Mouse (Mus musculus): Measurements from ENCODE around the gene Gm20388. TPM values are rescaled to one million over a fixed set of nuclear protein-coding genes. Genes with fewer than 3 reads are reported as not detected.
"Not testable (repeated sequence)": the region's sequence is repeated elsewhere in the genome, so short reads cannot be mapped to it uniquely, and the experiment has no call there.

The Gm20388 gene
- polyA plus RNA-seq, 1 experiment from 2014 or later: not detected

DNA sequence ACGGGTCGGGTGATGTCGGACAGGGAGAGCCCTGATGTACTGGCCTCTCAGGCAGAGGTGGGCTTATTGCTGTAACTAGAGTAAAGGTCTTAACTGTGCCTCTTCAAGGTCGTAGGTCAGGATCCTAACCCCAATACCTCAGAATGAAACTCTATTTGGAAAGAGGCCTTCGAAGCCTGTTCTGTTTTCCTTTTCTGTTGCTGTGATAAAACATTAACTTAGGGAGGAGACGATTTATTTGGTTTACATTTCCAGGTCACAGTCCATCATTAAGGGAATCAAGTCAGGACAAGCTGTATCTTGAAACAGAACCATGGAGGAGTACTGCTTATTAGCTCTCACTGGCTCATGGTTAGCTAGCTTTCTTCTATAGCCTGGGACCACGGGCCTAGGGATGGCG lies 4242.1 kb downstream of the Gm20388 start:
- H3K9ac ChIP-seq (replicated peaks): no peak overlapping the region
- H3K27me3 ChIP-seq: no peaks in the 10 kb centered on the region
- no peak overlapping the region for H3K27ac ChIP-seq (replicated peaks)
- H3K4me1 ChIP-seq: no peaks in the 10 kb centered on the region
- no peak overlapping the region for H3K4me3 ChIP-seq
- no peak for ATAC-seq (replicated peaks)
- no peaks in the 10 kb centered on the region for H3K36me3 ChIP-seq
- no peak overlapping the region for H3K4me2 ChIP-seq (replicated peaks)
- WGBS: 93% methylated on average over 8 of the region's 8 CpGs
- H3K9me3 ChIP-seq: no peaks in the 10 kb centered on the region

GRCm38 (mm10) chr8:124156324-124156723 lies 4245.7 kb downstream of the Gm20388 start:
- no peaks in the 10 kb centered on the region for H3K4me1 ChIP-seq
- ATAC-seq (replicated peaks): no peak
- H3K4me3 ChIP-seq: no peak overlapping the region
- no peaks in the 10 kb centered on the region for H3K36me3 ChIP-seq
- H3K9ac ChIP-seq (replicated peaks): no peak overlapping the region
- H3K4me2 ChIP-seq (replicated peaks): no peak overlapping the region
- 82% methylated on average over 7 of the region's 7 CpGs for WGBS
- no peaks in the 10 kb centered on the region for H3K9me3 ChIP-seq
- no peaks in the 10 kb centered on the region for H3K27me3 ChIP-seq
- H3K27ac ChIP-seq (replicated peaks): no peak overlapping the region

GRCm38 (mm10) chr8:124161683-124162082 lies 4251.0 kb downstream of the Gm20388 start:
- ATAC-seq (replicated peaks): no peak
- no peaks in the 10 kb centered on the region for H3K4me1 ChIP-seq

GRCm38 (mm10) chr8:124163258-124163657 lies 4252.6 kb downstream of the Gm20388 start:
- Histone ChIP-seq H3K9ac (replicated peaks) (no peak overlapping the region), H3K4me2 (replicated peaks) (no peak overlapping the region), H3K27ac (replicated peaks) (no peak overlapping the region), H3K27me3 (no peaks in the 10 kb centered on the region), H3K36me3 (no peaks in the 10 kb centered on the region), H3K4me1 (no peaks in the 10 kb centered on the region), H3K9me3 (no peaks in the 10 kb centered on the region), H3K4me3 (no peak overlapping the region)
- no peak for ATAC-seq (replicated peaks)
- 87% methylated on average over 5 of the region's 5 CpGs for WGBS

More at GRCm38 (mm10) chr8:124161683-124162082, 4251.0 kb downstream of the Gm20388 start:
- no peaks in the 10 kb centered on the region for H3K36me3 ChIP-seq
- no peaks in the 10 kb centered on the region for H3K9me3 ChIP-seq
- no peak overlapping the region for H3K4me2 ChIP-seq (replicated peaks)
- no peak overlapping the region for H3K27ac ChIP-seq (replicated peaks)
- WGBS: 88% methylated on average over 5 of the region's 5 CpGs
- H3K27me3 ChIP-seq: no peaks in the 10 kb centered on the region
- no peak overlapping the region for H3K4me3 ChIP-seq
- no peak overlapping the region for H3K9ac ChIP-seq (replicated peaks)

DNA sequence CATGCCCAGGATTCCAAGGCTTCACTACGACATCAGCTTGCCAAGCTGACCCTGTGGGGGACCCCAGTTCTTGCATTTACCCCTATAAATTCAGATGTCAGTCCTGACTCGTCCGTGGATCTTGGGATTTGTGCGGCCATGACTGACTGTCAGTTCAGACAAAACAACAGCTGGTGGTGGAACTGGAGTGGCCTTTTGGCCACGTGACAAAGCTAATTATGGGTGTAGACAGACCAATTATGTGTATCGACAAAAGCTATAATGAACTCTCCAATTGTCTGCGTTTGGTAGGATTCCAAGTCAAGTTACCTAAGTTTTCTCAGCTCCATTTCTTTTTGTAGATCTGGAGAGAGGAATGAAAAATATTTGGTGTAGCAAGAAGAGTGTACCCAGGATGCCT lies 4259.1 kb downstream of the Gm20388 start:
- H3K4me1 ChIP-seq: peaks cover 41% of the 10 kb centered on the region
- no peak overlapping the region for H3K9ac ChIP-seq (replicated peaks)
- no peaks in the 10 kb centered on the region for H3K27me3 ChIP-seq
- H3K4me3 ChIP-seq: no peak overlapping the region
- H3K4me2 ChIP-seq (replicated peaks): no peak overlapping the region
- no peak overlapping the region for H3K27ac ChIP-seq (replicated peaks)
- 16% methylated on average over 7 of the region's 7 CpGs for WGBS
- no peaks in the 10 kb centered on the region for H3K36me3 ChIP-seq
- no peaks in the 10 kb centered on the region for H3K9me3 ChIP-seq
- 0 out of 2 replicates have a peak, but pooled peaks have one; percentile 44 for ATAC-seq (replicated peaks)

DNA sequence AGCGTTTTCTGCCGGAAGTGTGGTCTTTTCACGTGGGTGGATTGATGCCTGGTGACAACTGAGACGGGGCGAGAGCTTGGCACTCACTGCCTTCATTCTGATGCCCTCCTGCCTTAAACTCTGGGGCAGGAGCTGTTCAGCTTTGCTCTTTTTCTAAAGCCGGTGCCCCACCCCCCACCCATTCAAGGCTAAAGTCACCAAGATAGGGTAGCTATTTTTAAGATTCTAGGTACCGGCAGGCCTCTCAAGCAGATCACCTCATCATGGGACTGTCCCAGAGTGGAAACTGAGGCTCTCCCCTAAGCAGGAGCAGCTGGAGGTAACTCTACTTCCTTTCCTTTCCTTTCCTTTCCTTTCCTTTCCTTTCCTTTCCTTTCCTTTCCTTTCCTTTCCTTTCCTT lies 4260.0 kb downstream of the Gm20388 start:
- Histone ChIP-seq H3K36me3 (no peaks in the 10 kb centered on the region), H3K9me3 (no peaks in the 10 kb centered on the region), H3K27ac (replicated peaks) (no peak overlapping the region), H3K4me2 (replicated peaks) (no peak overlapping the region), H3K9ac (replicated peaks) (no peak overlapping the region), H3K4me1 (peaks cover 46% of the 10 kb centered on the region), H3K27me3 (no peaks in the 10 kb centered on the region), H3K4me3 (no peak overlapping the region)
- no peak for ATAC-seq (replicated peaks)
- WGBS: 73% methylated on average over 7 of the region's 7 CpGs

DNA sequence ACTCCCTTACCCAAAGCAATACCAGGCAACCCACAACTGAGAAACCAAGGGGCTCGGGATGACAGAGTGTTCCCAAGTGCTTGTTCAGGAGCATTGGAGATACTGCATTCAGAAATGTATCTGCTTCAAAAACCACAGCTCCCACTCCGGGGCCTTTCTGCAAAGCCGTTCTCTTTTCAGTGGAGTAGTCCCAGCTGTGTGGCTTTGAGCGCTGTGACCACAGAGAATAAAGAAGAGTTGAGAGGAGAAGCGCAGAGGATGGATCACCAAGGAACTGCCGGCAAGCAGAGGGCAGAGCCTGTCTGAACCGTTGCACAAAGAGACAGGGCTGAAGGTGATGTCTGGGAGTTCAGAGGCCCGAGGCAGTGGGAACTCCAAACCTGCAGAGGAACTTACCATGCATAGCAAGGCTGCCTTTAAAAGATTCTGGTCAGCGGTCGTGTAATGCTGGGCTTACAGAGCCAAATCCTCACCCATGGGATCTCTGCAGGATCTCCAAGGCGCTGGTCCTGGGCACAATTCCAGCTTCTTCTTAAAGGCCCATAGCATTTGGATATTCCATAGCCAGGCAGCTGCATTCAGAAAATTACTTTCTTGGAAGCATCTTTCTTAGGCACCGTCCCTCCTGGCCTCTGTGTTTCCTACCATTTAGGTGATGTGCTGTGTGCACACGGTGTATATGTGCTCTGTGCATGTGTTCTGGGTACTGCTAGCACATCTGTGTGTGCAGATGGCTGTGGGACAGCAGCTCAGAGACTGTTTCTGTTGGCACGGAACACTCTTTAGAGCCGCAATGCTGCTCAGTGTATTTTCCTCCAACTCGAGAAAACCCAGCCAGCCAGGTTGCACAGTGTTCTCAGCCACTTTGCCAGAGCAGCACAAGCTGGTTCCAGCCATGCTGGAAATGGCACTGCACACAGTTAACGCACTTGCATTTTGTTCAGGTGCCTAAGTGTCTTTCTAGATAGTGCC lies 4261.2 kb downstream of the Gm20388 start:
- Histone ChIP-seq H3K4me2 (replicated peaks) (no peak overlapping the region), H3K36me3 (no peaks in the 10 kb centered on the region), H3K4me1 (peaks cover 58% of the 10 kb centered on the region), H3K27me3 (no peaks in the 10 kb centered on the region), H3K27ac (replicated peaks) (peak overlapping the region; percentile 47), H3K9me3 (no peaks in the 10 kb centered on the region), H3K4me3 (no peak overlapping the region), H3K9ac (replicated peaks) (no peak overlapping the region)
- peak; percentile 55; the same call in 1 of the 2 replicates for ATAC-seq (replicated peaks)
- WGBS: 47% methylated on average over 17 of the region's 17 CpGs

DNA sequence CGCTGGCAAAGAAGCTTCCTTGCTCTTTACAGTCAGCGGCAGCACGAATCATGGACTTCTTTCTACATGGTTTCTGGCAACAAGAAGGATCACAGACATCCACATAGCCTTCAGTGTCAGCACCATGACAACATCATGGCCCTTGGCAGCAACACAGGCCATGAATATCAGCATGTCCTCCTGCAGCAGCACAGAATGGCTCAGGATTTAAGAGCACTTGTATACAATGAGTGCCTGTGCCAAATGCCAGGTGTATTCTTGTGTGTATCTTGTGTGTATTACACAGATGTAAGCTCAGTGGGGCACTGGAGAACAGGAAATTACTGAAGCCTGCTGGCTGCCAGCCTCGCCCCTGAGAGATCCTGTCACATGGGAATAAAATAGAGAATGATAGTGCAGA lies 4263.0 kb downstream of the Gm20388 start:
- no peak overlapping the region for H3K4me3 ChIP-seq
- H3K9me3 ChIP-seq: no peaks in the 10 kb centered on the region
- H3K4me1 ChIP-seq: peaks cover 55% of the 10 kb centered on the region
- no peak overlapping the region for H3K27ac ChIP-seq (replicated peaks)
- no peak overlapping the region for H3K9ac ChIP-seq (replicated peaks)
- WGBS: 75% methylated on average over 4 of the region's 4 CpGs
- ATAC-seq (replicated peaks): no peak
- no peak overlapping the region for H3K4me2 ChIP-seq (replicated peaks)
- no peaks in the 10 kb centered on the region for H3K36me3 ChIP-seq
- H3K27me3 ChIP-seq: no peaks in the 10 kb centered on the region

GRCm38 (mm10) chr8:124176133-124176532 lies 4265.5 kb downstream of the Gm20388 start:
- peaks cover 38% of the 10 kb centered on the region for H3K4me1 ChIP-seq
- no peaks in the 10 kb centered on the region for H3K36me3 ChIP-seq
- H3K27me3 ChIP-seq: no peaks in the 10 kb centered on the region
- H3K27ac ChIP-seq (replicated peaks): peak overlapping the region; percentile 49
- no peak overlapping the region for H3K4me2 ChIP-seq (replicated peaks)
- no peak overlapping the region for H3K4me3 ChIP-seq
- no peak overlapping the region for H3K9ac ChIP-seq (replicated peaks)
- 51% methylated on average over 6 of the region's 6 CpGs for WGBS
- no peak for ATAC-seq (replicated peaks)
- H3K9me3 ChIP-seq: no peaks in the 10 kb centered on the region

- H3K27ac ChIP-seq (replicated peaks); H3K9ac ChIP-seq (replicated peaks); ATAC-seq (replicated peaks); H3K4me3 ChIP-seq; H3K36me3 ChIP-seq; H3K4me2 ChIP-seq (replicated peaks); H3K9me3 ChIP-seq; H3K27me3 ChIP-seq: not testable (repeated sequence)
- H3K4me1 ChIP-seq: peaks cover 29% of the 10 kb centered on the region
- WGBS: 93% methylated on average over 1 of the region's 1 CpGs
Measured at GRCm38 (mm10) chr8:124177092-124177491, 4266.5 kb downstream of the Gm20388 start.

GRCm38 (mm10) chr8:124180681-124181445 lies 4270.2 kb downstream of the Gm20388 start:
- peaks cover 32% of the 10 kb centered on the region for H3K4me1 ChIP-seq
- no peaks in the 10 kb centered on the region for H3K27me3 ChIP-seq
- H3K4me2 ChIP-seq (replicated peaks): no peak overlapping the region
- 61% methylated on average over 5 of the region's 5 CpGs for WGBS
- no peak for ATAC-seq (replicated peaks)
- no peaks in the 10 kb centered on the region for H3K9me3 ChIP-seq
- no peak overlapping the region for H3K27ac ChIP-seq (replicated peaks)
- no peak overlapping the region for H3K9ac ChIP-seq (replicated peaks)
- no peaks in the 10 kb centered on the region for H3K36me3 ChIP-seq
- no peak overlapping the region for H3K4me3 ChIP-seq

DNA sequence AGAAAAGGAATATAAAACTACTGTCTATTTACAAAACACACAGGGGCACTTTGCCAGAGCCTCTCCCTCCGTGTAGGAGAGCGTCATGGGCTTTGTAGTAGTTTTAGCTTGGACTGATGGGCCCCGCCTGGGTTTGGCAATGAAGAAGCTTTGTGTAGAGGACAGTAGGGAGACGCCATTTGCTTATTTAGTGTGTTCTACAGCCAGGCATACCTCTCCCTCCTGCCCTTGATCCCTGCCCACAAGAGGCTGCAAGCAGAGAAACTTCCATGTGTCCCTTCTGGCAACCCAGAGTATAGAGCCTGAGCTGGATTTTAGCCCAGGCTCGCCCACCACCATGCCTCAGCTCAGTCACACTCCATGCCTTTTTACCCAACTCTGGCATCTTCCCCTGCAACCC lies 4271.1 kb downstream of the Gm20388 start:
- no peaks in the 10 kb centered on the region for H3K27me3 ChIP-seq
- H3K36me3 ChIP-seq: no peaks in the 10 kb centered on the region
- H3K9me3 ChIP-seq: no peaks in the 10 kb centered on the region
- no peak overlapping the region for H3K27ac ChIP-seq (replicated peaks)
- H3K9ac ChIP-seq (replicated peaks): no peak overlapping the region
- H3K4me3 ChIP-seq: no peak overlapping the region
- peaks cover 23% of the 10 kb centered on the region for H3K4me1 ChIP-seq
- H3K4me2 ChIP-seq (replicated peaks): no peak overlapping the region
- 66% methylated on average over 5 of the region's 5 CpGs for WGBS
- no peak for ATAC-seq (replicated peaks)

All from forebrain, embryonic 15.5 days (tissue).